Mouse (Mus musculus) frontal cortex, postnatal 36 days (tissue): ENCODE results near the gene Cops3.

ENCODE experiments used
- DNase-seq, 2 experiments: peaks; one replicate each; pipeline ENCODE4 v3.0.0; 2022; ENCODE audit warnings: low spot score in 2 of 2

The Cops3 gene

GRCm38 (mm10) chr11:59777259-59777658 is 62.4 kb downstream of the Cops3 start:
- DNase-seq: no peak

- DNase-seq: no peak
These were observed 64.0 kb downstream of the Cops3 start for GRCm38 (mm10) chr11:59775435-59776148.

GRCm38 (mm10) chr11:59774522-59774921 is 65.1 kb downstream of the Cops3 start:
- DNase-seq: no peak

- DNase-seq: no peak
These were observed 66.7 kb downstream of the Cops3 start for GRCm38 (mm10) chr11:59772902-59773301.

- no peak for DNase-seq
These were observed 67.3 kb downstream of the Cops3 start for GRCm38 (mm10) chr11:59772291-59772690.

- DNase-seq: no peak
These were observed 68.9 kb downstream of the Cops3 start for GRCm38 (mm10) chr11:59770753-59771152.

- DNase-seq: no peak
These were observed 69.9 kb downstream of the Cops3 start for GRCm38 (mm10) chr11:59769738-59770137.

- DNase-seq: no peak
These were observed 70.3 kb downstream of the Cops3 start for GRCm38 (mm10) chr11:59769307-59769706.
